Mouse (Mus musculus) kidney, postnatal 25 days (tissue): ENCODE data around the gene Hk2.

Experiments used
- DNase-seq, 2 experiments: peaks; one replicate each; pipeline ENCODE4 v3.0.0; 2021; ENCODE audit warnings: mixed read lengths in 2 of 2

The Hk2 gene

DNA sequence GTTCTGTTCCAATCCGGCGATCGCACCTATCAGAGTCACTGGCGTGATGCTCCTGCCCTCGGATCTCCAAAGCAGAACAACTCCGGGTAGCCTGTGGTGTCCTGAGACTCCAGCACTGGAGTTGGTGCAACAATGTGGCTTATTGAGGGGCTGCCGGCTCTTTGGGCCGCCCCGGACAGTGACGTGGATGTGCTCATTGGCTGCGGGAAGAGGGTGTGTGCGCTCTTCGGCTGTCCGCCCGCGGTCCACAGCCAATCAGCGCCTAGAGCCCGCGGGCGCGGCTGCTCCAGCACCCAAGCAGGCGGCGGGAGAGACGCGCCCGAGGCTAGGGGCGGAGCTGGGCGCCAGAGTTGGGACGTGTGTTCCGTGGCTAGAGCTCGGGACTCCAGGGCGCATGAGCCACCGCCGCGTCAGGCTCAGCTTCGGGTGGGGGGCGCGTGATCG lies at the start of gene Hk2:
Gene Hk2 (minus strand): TSS at position 134 of the 444 bp plus-strand sequence.
- DNase-seq: peak; percentile 71 to 88

- no peak for DNase-seq
These were observed 47.6 kb upstream of the Hk2 start for GRCm38 (mm10) chr6:82821758-82822253.

DNA sequence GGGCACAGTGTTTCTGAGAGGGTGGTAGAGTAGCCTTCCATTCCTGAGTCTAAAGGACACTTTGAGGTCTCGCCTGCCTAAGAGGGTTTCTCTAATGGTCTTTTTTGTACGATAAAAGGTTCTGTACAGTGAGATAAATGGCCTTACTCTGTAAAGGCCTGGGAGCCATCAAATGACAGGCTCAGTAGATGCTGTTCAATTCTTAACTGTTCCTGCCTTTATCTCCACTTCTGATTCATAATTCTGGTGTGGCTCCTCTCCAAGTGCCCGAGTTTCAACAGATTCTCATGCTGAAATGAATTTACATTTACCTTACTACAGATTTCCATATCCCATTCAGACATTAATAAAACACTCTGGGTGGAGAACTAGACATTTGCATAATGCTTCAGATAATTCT lies 46.5 kb upstream of the Hk2 start:
- DNase-seq: no peak

GRCm38 (mm10) chr6:82814821-82815220 lies 40.6 kb upstream of the Hk2 start:
- no peak for DNase-seq

DNA sequence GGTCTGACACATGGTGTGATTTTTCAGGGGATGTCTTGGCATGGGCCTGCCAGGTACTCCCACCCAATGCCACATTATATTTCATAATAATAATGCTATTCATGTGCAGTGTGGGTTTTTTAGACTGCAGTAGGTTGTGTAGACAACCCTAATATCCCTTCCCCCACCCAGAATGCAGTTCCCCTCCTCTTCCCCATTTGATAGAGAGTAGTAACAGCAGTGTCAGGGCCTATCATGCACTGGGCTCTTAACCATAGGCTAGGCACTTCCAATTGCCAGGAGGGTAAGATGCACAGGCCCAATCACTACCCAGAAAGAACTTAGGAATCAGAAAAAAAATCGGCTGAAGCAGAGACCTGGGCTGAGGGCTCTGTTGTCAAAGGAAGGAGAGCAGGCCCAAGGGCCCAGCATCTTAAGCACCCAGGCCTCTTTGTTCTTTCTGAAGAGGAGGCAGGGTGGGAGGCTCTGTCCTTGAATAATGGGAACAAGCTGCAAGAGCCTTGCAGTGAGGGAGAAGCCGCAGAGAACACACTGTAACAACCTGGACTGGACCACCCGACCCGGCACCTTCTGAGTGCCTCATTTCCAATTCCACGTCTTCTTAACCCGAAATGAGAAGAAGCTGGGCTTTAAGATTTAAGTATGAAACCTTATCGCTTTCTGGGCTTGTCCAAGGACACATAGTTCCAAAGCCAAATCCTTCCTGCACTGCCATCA lies 33.9 kb upstream of the Hk2 start:
- no peak for DNase-seq

DNA sequence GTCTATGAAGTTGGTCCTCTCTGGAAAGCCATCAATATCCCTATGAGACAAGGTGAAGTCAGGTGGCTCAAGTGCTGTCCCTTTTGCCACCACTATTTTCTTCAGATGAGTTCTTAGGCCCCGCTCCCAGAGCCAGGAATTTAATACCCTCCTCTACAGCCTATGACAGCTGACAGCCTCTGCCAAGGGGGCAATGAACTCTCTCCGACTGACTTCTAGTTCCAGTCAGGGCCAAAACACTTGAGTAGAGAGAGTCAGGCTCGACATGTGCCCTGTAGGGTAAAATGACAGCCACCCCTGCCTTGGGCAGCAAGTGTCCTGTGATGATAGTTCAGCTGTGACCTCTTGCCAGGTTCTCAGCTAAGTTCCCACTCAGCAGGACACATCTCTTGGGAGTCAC lies 32.7 kb upstream of the Hk2 start:
- no peak for DNase-seq

DNA sequence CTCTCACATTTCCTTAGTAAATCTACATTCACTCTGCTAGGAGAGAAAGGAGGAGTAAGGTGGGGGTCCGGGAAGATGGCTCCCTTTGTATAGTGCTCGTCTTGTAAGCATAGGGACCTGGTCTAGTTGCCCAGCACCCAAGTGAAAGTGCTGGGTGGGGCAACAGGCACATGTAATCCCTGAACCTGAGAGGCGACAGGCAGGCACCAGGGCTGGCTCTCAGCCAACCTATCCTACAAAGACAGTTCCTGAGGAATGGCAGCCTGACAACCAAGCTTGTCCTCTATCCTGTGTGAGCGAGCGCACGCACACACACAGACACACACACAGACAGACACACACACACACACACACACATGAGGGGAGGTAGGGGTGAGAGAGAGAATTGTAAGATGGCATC lies 32.2 kb upstream of the Hk2 start:
- DNase-seq: peak in 1 of 2 experiments; percentile 6

- DNase-seq: no peak
These were observed 31.6 kb upstream of the Hk2 start for GRCm38 (mm10) chr6:82805894-82806293.

DNA sequence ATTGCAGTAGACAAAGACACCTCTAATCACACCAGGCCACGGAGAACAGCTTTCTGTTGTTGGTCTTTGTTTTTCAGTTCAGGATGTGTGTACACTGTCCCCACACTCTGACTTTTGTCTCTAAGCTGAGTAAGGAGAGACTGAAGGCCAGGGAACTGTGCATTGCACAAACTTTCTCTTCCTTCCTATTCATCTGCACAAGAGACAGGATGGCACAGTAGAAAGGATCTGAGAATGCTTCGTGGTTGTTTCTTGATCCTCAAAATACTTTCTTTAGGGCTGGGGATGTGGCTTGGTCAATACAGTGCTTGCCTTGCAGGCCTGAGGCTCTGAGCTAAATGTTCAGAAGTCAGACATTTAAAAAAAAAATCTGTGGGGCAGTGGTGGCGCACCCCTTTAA lies 30.7 kb upstream of the Hk2 start:
- DNase-seq: no peak

DNA sequence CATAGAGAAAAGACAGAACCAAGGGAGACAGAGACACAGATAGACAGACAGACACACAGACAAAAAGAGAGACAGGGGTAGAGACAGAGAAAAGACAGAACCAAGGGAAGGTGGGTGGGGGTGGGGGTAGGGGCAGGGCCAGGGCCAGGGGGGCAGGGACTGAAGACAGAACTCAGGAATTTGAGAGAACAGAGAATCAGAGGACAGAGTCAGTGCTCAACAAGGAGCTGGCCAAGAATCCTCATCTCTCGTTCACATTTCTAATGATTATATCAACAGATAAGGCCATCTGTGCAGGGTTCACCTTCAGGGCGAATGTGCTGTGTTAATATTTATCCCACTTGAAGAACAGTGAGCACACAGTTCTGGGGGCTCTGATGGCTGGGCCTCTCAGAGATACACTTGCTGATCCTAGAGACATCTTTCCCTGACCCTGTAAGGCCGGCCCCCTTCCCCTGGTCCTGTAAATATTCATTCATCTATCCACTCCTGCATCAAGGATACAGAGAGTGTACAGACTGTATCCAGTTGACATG lies 24.0 kb upstream of the Hk2 start:
- no peak for DNase-seq

DNA sequence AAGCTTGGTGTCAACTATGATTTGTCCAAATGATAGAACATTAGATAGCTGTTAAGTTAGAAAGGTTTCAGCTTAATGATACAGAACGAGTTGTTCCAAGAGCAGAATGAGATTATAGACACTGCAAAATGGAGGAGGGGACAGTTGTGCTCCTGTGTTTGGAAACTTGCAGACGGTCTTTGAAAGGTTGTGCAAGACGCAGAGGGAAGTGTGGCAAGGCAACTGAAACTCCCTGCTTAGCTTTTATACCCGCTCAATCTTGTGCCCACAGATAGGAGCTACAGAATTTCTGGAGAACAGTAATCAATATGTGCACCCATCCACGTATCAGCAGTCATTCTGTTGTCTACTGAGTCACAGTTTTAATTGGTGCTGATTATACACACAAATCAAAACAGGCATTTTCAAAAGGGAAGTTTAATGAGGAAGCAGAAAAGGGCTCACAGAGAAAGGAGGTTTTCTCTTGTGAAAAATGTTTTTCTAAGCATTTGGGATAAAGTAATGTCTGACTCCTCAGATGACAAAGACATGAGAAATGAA lies 23.1 kb upstream of the Hk2 start:
- no peak for DNase-seq

DNA sequence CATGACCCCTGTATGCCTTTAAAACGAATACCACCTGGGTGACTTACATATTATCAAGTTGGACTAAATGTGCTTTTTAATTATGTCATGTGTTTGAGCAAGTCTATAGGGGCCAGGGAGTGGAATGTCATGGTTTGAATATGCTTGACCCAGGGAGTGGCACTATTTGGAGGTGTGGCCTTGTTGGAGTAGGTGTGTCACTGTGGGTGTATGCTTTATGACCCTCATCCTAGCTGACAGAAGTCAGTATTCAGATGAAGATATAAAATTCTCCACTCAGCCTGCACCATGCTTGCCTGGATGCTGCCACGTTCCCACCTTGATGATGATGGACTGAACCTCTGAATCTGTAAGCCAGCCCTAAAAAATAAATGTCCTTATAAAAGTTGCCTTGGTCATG lies 16.6 kb upstream of the Hk2 start:
- no peak for DNase-seq

GRCm38 (mm10) chr6:82783906-82784305 lies 9.7 kb upstream of the Hk2 start:
- DNase-seq: no peak

DNA sequence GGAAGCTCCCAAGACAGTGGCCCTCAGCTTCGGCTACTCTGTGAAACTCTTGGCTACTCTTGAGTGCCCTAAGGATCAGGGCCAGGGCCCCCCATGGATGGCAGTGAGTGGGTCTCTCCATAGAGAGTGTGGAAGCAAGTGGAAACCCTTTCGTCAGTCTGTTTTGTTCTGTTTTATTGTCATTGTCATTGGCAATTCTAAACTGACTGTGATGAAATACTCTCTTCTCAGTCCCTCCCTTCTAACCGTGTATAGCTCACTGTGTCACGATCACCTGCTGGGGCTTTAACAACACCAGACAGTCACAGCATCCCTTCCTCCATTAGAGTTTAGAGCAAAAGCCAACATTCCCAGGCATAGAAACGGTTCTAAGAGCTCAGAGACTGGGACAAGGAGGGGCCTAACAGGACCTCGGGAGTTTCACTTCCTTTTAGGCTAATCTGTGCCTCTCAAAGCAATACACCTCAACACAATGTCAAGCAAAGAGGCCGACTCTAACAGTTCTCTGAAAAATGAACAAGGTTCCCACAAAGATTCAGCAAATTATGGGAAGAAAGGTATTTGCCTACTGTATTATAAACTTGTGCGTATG lies 6.6 kb upstream of the Hk2 start:
- no peak for DNase-seq

GRCm38 (mm10) chr6:82780369-82780768 lies 6.1 kb upstream of the Hk2 start:
- DNase-seq: no peak

- DNase-seq: no peak
These were observed 2.9 kb upstream of the Hk2 start for GRCm38 (mm10) chr6:82777124-82777654.

DNA sequence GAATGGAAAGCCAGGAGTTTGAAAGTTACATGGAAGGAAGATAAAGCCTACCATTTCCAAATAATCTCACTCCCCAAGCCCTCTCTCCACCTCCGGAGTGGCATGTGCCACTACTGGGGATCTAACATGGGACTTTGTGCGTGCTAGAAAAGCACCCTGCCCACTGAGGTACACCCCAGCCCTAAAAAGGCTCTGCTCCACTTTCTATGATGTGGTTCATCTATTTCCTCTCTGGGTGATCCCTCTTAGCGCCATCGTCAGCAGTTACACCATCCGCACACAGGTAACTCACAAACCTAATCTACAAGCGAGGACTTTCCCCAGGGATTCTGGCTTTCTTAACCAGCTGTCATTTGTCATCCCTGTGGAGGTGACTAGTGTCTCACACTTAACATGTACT lies 1.1 kb upstream of the Hk2 start:
- no peak for DNase-seq

GRCm38 (mm10) chr6:82773261-82774131 lies 758 bp downstream of the Hk2 start:
- peak; percentile 10 to 46 for DNase-seq

- DNase-seq: peak in 1 of 2 experiments; percentile 13
These were observed 1.7 kb downstream of the Hk2 start for GRCm38 (mm10) chr6:82772451-82773101.

DNA sequence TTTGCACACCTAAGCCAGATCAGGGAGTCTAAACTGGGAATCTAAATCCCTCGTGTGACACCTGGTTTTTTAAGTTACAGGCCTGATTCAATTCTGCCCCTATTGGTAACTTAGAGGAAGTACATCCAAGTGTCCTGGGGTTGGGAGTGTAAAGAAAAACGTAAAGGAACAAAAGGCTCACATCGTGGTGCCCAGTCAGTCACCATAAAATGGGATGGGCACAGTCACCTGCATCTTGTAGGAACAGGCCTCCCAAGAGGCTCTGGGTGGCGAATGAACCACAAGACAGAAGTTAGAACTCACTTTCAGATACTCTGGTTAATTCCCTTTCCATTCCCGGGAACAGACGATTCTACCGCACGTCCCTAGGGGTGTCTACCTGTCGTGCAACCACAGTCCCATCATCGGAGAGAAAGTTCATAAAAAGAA lies 2.3 kb downstream of the Hk2 start:
- DNase-seq: peak in 1 of 2 experiments; percentile 6

- no peak for DNase-seq
These were observed 3.2 kb downstream of the Hk2 start for GRCm38 (mm10) chr6:82771059-82771458.

- DNase-seq: no peak
These were observed 4.0 kb downstream of the Hk2 start for GRCm38 (mm10) chr6:82770286-82770685.
